Mouse (Mus musculus) intestine, embryonic 16.5 days (tissue): ENCODE data around the gene Olfr1255. TPM values are rescaled to one million over a fixed set of nuclear protein-coding genes. Genes with fewer than 3 reads are reported as not detected.

Experiments used
- polyA plus RNA-seq: library from polyadenylated mRNA; unstranded; fragments of >200 nt; fragmentation: Nextera tagmentation; extraction: Ambion mirVana; gene quantifications from 2 replicates; pipeline ENCODE4 v1.2.1, GENCODE M21; 2015

Gene Olfr1255
- polyA plus RNA-seq, 1 experiment from 2014 or later = not detected

Other genes starting within 250 kb of the Olfr1255 start
- not detected in 2 replicates for gene Olfr1245, start 233.6 kb upstream of the Olfr1255 start, polyA plus RNA-seq
- gene Olfr1246, start 218.9 kb upstream of the Olfr1255 start, polyA plus RNA-seq = not detected in 2 replicates
- gene Olfr1247, start 197.9 kb upstream of the Olfr1255 start, polyA plus RNA-seq = not detected in 2 replicates
- gene Olfr1248, start 193.8 kb upstream of the Olfr1255 start, polyA plus RNA-seq = not detected in 2 replicates
- not detected in 2 replicates for gene Olfr1249, start 177.1 kb upstream of the Olfr1255 start, polyA plus RNA-seq
- not detected in 2 replicates for gene Olfr1250, start 150.6 kb upstream of the Olfr1255 start, polyA plus RNA-seq
- gene Olfr1251, start 140.1 kb upstream of the Olfr1255 start, polyA plus RNA-seq = not detected in 2 replicates
- not detected in 2 replicates for gene Olfr1252, start 87.0 kb upstream of the Olfr1255 start, polyA plus RNA-seq
- not detected in 2 replicates for gene Olfr1253, start 55.0 kb upstream of the Olfr1255 start, polyA plus RNA-seq
- not detected in 2 replicates for gene Olfr1254, start 18.4 kb upstream of the Olfr1255 start, polyA plus RNA-seq
- not detected in 2 replicates for gene Olfr1256, start 29.5 kb downstream of the Olfr1255 start, polyA plus RNA-seq
- gene Olfr48, start 36.2 kb downstream of the Olfr1255 start, polyA plus RNA-seq = not detected in 2 replicates
- gene Olfr1257, start 66.4 kb downstream of the Olfr1255 start, polyA plus RNA-seq = not detected in 2 replicates
- gene Olfr1258, start 115.3 kb downstream of the Olfr1255 start, polyA plus RNA-seq = not detected in 2 replicates
- not detected in 2 replicates for gene Olfr1259, start 136.6 kb downstream of the Olfr1255 start, polyA plus RNA-seq
- not detected in 2 replicates for gene Olfr1260, start 162.3 kb downstream of the Olfr1255 start, polyA plus RNA-seq
- gene Olfr1261, start 179.2 kb downstream of the Olfr1255 start, polyA plus RNA-seq = not detected in 2 replicates
- gene Olfr1262, start 188.1 kb downstream of the Olfr1255 start, polyA plus RNA-seq = not detected in 2 replicates
- gene Olfr1263, start 200.1 kb downstream of the Olfr1255 start, polyA plus RNA-seq = not detected in 2 replicates
- not detected in 2 replicates for gene Olfr1264, start 213.5 kb downstream of the Olfr1255 start, polyA plus RNA-seq
- gene Olfr1265, start 223.3 kb downstream of the Olfr1255 start, polyA plus RNA-seq = not detected in 2 replicates